Mouse (Mus musculus) right cerebral cortex, postnatal 10 days (tissue): ENCODE results near the gene Negr1.

Experiments
- DNase-seq, 2 experiments: peaks; one replicate each; pipeline ENCODE4 v3.0.0; 2021; ENCODE audit warnings: low spot score in 2 of 2

The Negr1 gene

GRCm38 (mm10) chr3:156903925-156904576 is 342.5 kb downstream of the Negr1 start:
- peak; percentile 34 to 47 for DNase-seq

GRCm38 (mm10) chr3:156912816-156913215 is 351.2 kb downstream of the Negr1 start:
- DNase-seq = no peak

- no peak for DNase-seq
Measured at GRCm38 (mm10) chr3:156921369-156921768, 359.8 kb downstream of the Negr1 start.

GRCm38 (mm10) chr3:156923159-156923558 is 361.6 kb downstream of the Negr1 start:
- DNase-seq = no peak

GRCm38 (mm10) chr3:156925102-156925501 is 363.5 kb downstream of the Negr1 start:
- no peak for DNase-seq

GRCm38 (mm10) chr3:156928396-156929061 is 366.9 kb downstream of the Negr1 start:
- no peak for DNase-seq

GRCm38 (mm10) chr3:156929062-156929397 is 367.4 kb downstream of the Negr1 start:
- no peak for DNase-seq

GRCm38 (mm10) chr3:156929677-156930440 is 368.3 kb downstream of the Negr1 start:
- DNase-seq = no peak

- no peak for DNase-seq
Measured at GRCm38 (mm10) chr3:156931011-156931410, 369.4 kb downstream of the Negr1 start.

GRCm38 (mm10) chr3:156931540-156931939 is 369.9 kb downstream of the Negr1 start:
- DNase-seq = no peak

GRCm38 (mm10) chr3:156934778-156935290 is 373.2 kb downstream of the Negr1 start:
- no peak for DNase-seq

- no peak for DNase-seq
Measured at GRCm38 (mm10) chr3:156947404-156947803, 385.8 kb downstream of the Negr1 start.

GRCm38 (mm10) chr3:156952970-156953369 is 391.4 kb downstream of the Negr1 start:
- peak; percentile 61 to 68 for DNase-seq

GRCm38 (mm10) chr3:156955094-156955493 is 393.5 kb downstream of the Negr1 start:
- no peak for DNase-seq

- DNase-seq = peak in 1 of 2 experiments; percentile 51
Measured at GRCm38 (mm10) chr3:156958640-156959039, 397.0 kb downstream of the Negr1 start.

GRCm38 (mm10) chr3:156968764-156969163 is 407.2 kb downstream of the Negr1 start:
- peak in 1 of 2 experiments; percentile 14 for DNase-seq

- no peak for DNase-seq
Measured at GRCm38 (mm10) chr3:156971104-156971503, 409.5 kb downstream of the Negr1 start.

- no peak for DNase-seq
Measured at GRCm38 (mm10) chr3:156976816-156977215, 415.2 kb downstream of the Negr1 start.

- no peak for DNase-seq
Measured at GRCm38 (mm10) chr3:156980042-156980716, 418.6 kb downstream of the Negr1 start.

- DNase-seq = peak; percentile 36 to 46
Measured at GRCm38 (mm10) chr3:156982102-156982501, 420.5 kb downstream of the Negr1 start.

- DNase-seq = no peak
Measured at GRCm38 (mm10) chr3:156987113-156987512, 425.5 kb downstream of the Negr1 start.

- no peak for DNase-seq
Measured at GRCm38 (mm10) chr3:156992171-156992570, 430.6 kb downstream of the Negr1 start.
